Mouse (Mus musculus) neural tube, embryonic 12.5 days (tissue): ENCODE results near the gene H1f0. TPM values are rescaled to one million over a fixed set of nuclear protein-coding genes. Genes with fewer than 3 reads are reported as not detected.
A peak's percentile ranks its signal among the peaks of the same experiment; 100 is the strongest.

Source experiments
- ATAC-seq: fragments of 200-750 bp; cut with Nextera tagmentation; 2 replicates; pipeline ENCODE4 v1.8.0; 2017; ENCODE audit warnings: low read depth, mild to moderate bottlenecking, moderate TSS enrichment, moderate library complexity; ENCODE audit not compliant: low FRiP score
- H3K27ac ChIP-seq: fragments of 300-500 bp; sonication (generic); 2 replicates; pipeline ENCODE4 v1.5.1; 2016
- H3K27me3 ChIP-seq: fragments of 300-500 bp; sonication (generic); replicated peaks from 2 replicates; pipeline ENCODE4 v1.6.1; 2016; ENCODE audit warnings: mild to moderate bottlenecking
- H3K36me3 ChIP-seq: fragments of 300-500 bp; sonication (generic); 2 replicates; pipeline ENCODE4 v1.6.1; 2016; ENCODE audit warnings: mild to moderate bottlenecking
- H3K4me1 ChIP-seq: fragments of 300-500 bp; sonication (generic); 2 replicates; pipeline ENCODE4 v1.6.1; 2016
- H3K4me2 ChIP-seq: fragments of 300-500 bp; sonication (generic); replicated peaks from 2 replicates; pipeline ENCODE4 v1.6.1; 2016; ENCODE audit warnings: mild to moderate bottlenecking
- H3K4me3 ChIP-seq: fragments of 300-500 bp; sonication (generic); 2 replicates; pipeline ENCODE4 v1.5.1; 2016
- H3K9ac ChIP-seq: fragments of 300-500 bp; sonication (generic); 2 replicates; pipeline ENCODE4 v1.6.1; 2016; ENCODE audit warnings: mild to moderate bottlenecking
- H3K9me3 ChIP-seq: fragments of 300-500 bp; sonication (generic); 2 replicates; pipeline ENCODE4 v1.6.1; 2016; ENCODE audit warnings: mild to moderate bottlenecking
- WGBS: fragments of 180-500 bp; shearing (Covaris S2); methylation state at CpG from one replicate; pipeline ENCODE4 v1.1.7; 2016; 5-methylcytosine and 5-hydroxymethylcytosine counted together
- polyA plus RNA-seq: library from polyadenylated mRNA; unstranded; fragments of >200 nt; fragmentation: Nextera tagmentation; extraction: Ambion mirVana; gene quantifications from 2 replicates; pipeline ENCODE4 v1.2.1, GENCODE M21; 2016

The H1f0 gene
- polyA plus RNA-seq, 1 experiment from 2014 or later = 487 TPM

DNA sequence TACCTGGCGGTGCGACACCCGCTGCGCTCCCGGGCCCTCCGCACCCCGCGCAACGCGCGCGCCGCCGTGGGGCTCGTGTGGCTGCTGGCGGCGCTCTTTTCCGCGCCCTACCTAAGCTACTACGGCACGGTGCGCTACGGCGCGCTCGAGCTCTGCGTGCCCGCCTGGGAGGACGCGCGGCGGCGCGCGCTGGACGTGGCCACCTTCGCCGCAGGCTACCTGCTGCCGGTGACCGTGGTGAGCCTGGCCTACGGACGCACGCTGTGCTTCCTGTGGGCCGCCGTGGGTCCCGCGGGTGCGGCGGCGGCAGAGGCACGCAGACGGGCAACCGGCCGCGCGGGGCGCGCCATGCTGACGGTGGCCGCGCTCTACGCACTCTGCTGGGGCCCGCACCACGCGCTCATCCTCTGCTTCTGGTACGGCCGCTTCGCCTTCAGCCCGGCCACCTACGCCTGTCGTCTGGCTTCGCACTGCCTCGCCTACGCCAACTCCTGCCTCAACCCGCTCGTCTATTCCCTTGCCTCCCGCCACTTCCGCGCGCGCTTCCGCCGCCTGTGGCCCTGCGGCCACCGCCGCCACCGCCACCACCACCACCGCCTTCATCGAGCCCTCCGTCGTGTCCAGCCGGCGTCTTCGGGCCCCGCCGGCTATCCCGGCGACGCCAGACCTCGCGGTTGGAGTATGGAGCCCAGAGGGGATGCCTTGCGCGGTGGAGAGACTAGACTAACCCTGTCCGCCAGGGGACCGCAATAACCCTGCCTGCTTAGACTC lies 14.7 kb downstream of the H1f0 start:
- WGBS = under 1% methylated on average over 105 of the region's 105 CpGs
- Histone ChIP-seq H3K9ac (peak overlapping the region; percentile 51; the same call in 1 of the 2 replicates), H3K4me1 (peaks cover 31% of the 10 kb centered on the region), H3K4me3 (peak overlapping the region; percentile 51), H3K4me2 (peak overlapping the region; percentile 92), H3K27me3 (peaks cover 50% of the 10 kb centered on the region), H3K27ac (no peak overlapping the region), H3K9me3 (no peaks in the 10 kb centered on the region), H3K36me3 (no peaks in the 10 kb centered on the region)
- no peak for ATAC-seq

DNA sequence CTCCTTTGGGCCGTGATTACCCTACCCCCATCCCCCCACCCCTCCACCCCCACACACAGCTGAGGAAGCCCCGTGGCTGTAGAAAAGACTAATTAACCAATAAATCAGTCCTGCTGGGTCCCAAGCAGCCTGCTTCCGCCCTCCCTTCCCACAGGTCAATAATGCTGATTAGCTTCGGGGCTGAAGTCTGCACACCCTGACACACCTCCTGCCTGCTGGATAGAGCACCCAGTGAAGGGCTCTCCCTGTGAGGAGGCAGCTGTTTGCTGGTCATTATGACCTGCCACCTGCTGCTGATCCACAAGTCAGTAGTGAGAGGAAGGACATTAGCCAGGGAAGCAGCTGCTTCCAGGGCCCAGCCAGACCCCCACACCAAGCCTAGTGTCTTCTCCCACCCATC lies 16.6 kb downstream of the H1f0 start:
- no peak overlapping the region for H3K9ac ChIP-seq
- peak overlapping the region; percentile 28 for H3K4me2 ChIP-seq
- no peaks in the 10 kb centered on the region for H3K9me3 ChIP-seq
- whole genome bisulfite sequencing = 1% methylated on average over 4 of the region's 4 CpGs
- no peak overlapping the region for H3K4me3 ChIP-seq
- ATAC-seq = peak; percentile 86
- peaks cover 32% of the 10 kb centered on the region for H3K4me1 ChIP-seq
- H3K27ac ChIP-seq = no peak overlapping the region
- H3K36me3 ChIP-seq = no peaks in the 10 kb centered on the region
- H3K27me3 ChIP-seq = peaks cover 41% of the 10 kb centered on the region

DNA sequence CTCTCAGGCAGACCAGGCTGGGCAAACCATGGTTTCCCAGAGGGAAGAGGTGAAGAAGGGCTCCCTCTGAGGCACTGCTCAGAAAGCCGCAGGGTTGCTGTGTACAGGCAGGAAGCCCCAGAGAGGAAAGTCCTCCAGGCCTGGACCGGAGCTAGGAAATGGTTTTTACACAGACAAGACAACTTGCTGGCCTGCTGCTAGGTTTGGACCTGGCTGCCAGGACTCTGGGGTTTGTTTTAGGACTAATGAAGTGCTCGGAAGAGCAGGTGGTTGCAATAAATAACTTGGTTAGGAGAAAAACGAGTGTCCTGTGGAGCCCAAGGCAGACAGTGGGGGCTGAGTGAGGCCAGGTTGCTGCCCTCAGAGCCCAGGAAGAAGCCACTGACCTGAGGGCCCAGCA lies 19.9 kb downstream of the H1f0 start:
- no peak for ATAC-seq
- WGBS = 44% methylated on average over 4 of the region's 4 CpGs
- H3K27ac ChIP-seq = no peak overlapping the region
- H3K9ac ChIP-seq = no peak overlapping the region
- no peaks in the 10 kb centered on the region for H3K9me3 ChIP-seq
- H3K36me3 ChIP-seq = peaks cover 11% of the 10 kb centered on the region
- no peak overlapping the region for H3K4me2 ChIP-seq
- H3K4me1 ChIP-seq = peaks cover 19% of the 10 kb centered on the region
- no peak overlapping the region for H3K4me3 ChIP-seq
- H3K27me3 ChIP-seq = peaks cover 7% of the 10 kb centered on the region

DNA sequence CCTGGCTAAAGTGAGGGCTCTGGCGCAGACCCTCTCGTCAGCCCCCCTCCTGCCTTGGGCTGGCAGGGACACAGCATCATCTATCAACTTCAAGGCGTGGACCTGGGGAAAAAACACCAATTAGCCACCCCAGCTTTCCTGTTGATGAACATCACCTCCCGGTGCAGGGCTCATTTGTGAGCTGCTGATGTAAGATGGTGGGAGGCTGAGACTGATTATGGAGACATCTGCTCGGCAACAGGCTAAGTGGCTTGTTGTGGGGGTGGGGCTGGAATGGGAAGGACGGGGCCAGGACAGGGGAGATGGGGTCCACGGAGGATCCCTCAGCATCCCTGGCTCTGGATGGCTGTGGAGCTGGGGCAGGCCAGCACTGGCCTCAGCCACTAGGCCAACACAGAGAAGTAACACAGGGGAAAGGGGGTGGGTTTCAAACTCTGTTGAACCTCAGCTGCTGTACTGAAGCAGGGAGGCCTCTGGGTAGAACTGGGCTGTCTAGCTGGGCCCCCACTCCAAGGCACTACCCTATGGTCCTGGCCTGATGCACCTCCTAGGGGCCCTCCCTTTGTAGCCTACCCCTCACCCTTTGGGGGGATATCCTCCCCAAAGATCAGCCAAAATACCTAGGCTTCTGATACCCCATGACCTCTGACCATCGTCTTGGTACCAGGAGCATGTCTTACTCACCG lies 22.1 kb downstream of the H1f0 start:
- Histone ChIP-seq H3K4me2 (no peak overlapping the region), H3K36me3 (peaks cover 32% of the 10 kb centered on the region), H3K27me3 (no peaks in the 10 kb centered on the region), H3K4me3 (no peak overlapping the region), H3K27ac (no peak overlapping the region), H3K9ac (no peak overlapping the region), H3K9me3 (no peaks in the 10 kb centered on the region), H3K4me1 (peaks cover 5% of the 10 kb centered on the region; the same call in 1 of the 2 replicates)
- 51% methylated on average over 9 of the region's 9 CpGs for WGBS
- ATAC-seq = no peak

DNA sequence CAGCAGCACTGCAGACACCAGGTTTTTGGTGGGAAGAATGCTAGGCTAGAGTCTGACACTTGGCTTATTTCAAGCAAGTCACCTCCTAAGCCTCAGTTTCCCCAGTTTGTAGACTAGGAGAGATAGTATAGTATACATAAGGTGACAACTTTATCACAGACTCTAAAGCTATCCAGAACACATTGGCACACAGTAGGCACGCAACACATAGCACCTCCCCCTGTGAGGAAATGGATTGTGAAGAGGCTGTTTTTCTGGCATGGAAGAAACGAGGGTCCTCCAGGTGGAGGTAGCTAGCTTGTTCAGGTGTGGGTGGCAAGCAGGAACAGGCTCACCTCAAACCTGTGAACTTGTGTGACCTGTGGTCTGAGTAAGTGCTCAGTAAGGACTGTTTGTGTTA lies 22.7 kb downstream of the H1f0 start:
- Histone ChIP-seq H3K4me1 (peaks cover 5% of the 10 kb centered on the region; the same call in 1 of the 2 replicates), H3K4me3 (no peak overlapping the region), H3K9ac (no peak overlapping the region), H3K4me2 (no peak overlapping the region), H3K36me3 (peaks cover 39% of the 10 kb centered on the region), H3K27ac (no peak overlapping the region), H3K27me3 (no peaks in the 10 kb centered on the region), H3K9me3 (no peaks in the 10 kb centered on the region)
- no peak for ATAC-seq
- WGBS = 88% methylated on average over 2 of the region's 2 CpGs

DNA sequence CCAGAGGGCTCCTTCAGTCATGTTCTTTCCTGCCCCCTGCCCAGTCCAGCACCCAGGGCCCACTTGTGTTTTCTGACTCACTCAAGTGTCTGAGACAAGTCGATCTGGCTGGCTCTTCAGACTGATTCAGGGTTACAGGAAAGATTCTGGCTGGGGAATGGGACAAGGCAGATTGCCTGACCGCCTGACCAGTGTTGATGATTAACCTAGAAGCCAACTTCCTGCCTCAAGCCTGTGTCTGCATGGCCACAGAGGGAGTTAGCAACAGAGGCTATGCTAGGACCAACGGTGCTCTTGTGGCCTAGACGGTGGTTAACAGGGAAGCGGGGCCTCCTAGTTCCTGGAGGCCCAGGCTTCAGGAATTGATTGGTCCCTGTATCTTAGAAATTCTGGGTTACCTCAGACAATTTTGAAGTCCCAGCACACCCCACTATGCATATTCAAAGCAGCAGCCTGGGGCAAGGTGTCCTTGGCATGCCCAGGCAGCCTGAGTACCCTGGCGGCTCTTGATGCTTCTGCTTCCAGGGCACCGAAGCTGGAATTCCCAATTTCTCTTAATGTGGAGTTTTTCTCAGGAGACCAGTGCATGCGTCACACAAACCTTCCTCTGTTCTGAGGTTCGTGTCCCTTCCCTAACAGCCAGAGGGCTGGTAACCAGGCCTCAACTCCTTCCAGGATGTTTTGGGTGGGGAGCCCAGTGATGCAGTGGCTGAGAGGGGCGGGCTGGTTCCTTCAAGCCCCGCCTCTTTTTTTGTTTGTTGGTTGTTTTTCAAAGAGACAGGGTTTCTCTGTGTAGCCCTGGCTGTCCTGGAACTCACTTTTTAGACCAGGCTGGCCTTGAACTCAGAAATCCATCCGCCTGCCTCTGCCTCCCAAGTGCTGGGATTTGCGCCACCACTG lies 23.5 kb downstream of the H1f0 start:
- Histone ChIP-seq H3K4me1 (peaks cover 5% of the 10 kb centered on the region; the same call in 1 of the 2 replicates), H3K9ac (no peak overlapping the region), H3K4me2 (no peak overlapping the region), H3K9me3 (no peaks in the 10 kb centered on the region), H3K36me3 (peaks cover 46% of the 10 kb centered on the region), H3K27ac (no peak overlapping the region), H3K4me3 (no peak overlapping the region), H3K27me3 (no peaks in the 10 kb centered on the region)
- 67% methylated on average over 13 of the region's 13 CpGs for WGBS
- ATAC-seq = no peak

DNA sequence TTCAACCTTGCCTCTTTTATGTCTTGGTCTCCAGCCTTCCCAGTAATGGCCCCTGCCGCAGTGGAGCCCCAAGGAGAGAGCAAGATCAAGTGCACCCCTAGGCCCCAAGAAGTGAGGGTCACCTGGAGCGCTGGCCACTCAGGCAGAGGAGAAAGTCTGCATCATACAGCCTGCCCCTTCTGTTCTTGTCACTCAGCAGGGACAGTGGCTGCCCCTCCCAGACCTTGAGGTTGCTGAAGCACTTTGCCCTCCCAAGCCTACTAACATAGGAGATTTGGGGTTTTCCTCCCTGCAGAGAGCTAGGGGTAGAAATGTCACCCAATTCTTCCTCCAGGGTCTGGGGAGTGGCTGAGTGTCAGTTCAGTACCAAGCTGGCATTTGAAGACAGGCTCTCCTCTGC lies 24.1 kb downstream of the H1f0 start:
- no peak overlapping the region for H3K4me2 ChIP-seq
- no peak for ATAC-seq
- no peak overlapping the region for H3K27ac ChIP-seq
- H3K4me3 ChIP-seq = no peak overlapping the region
- no peaks in the 10 kb centered on the region for H3K27me3 ChIP-seq
- H3K36me3 ChIP-seq = peaks cover 53% of the 10 kb centered on the region
- WGBS = 87% methylated on average over 2 of the region's 2 CpGs
- H3K9ac ChIP-seq = no peak overlapping the region
- H3K4me1 ChIP-seq = peaks cover 5% of the 10 kb centered on the region; the same call in 1 of the 2 replicates
- H3K9me3 ChIP-seq = no peaks in the 10 kb centered on the region

DNA sequence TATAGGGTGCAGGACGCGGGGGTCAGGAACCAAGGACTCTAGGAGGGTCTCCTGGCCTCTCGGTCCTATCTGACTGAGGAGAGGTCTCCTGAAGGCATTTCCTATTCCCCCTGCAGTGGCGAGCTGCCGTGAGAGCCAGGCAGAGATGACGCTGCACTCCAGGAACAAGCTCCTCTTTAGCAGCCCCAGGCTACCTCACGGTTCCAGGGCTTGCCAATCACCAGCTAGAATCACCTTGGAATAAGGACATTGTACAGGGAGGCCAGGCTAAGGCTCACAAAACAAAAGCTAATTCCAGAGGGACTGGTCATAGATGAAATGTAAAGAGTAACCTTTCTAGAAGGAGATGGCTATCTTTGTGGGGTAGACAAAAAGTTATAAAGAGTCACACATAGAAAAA lies 28.4 kb downstream of the H1f0 start:
- Histone ChIP-seq H3K9ac (no peak overlapping the region), H3K27me3 (no peaks in the 10 kb centered on the region), H3K27ac (no peak overlapping the region), H3K9me3 (no peaks in the 10 kb centered on the region), H3K4me1 (peaks cover 8% of the 10 kb centered on the region; the same call in 1 of the 2 replicates), H3K4me3 (no peak overlapping the region), H3K36me3 (peaks cover 89% of the 10 kb centered on the region), H3K4me2 (no peak overlapping the region)
- no peak for ATAC-seq
- WGBS = 90% methylated on average over 7 of the region's 7 CpGs

DNA sequence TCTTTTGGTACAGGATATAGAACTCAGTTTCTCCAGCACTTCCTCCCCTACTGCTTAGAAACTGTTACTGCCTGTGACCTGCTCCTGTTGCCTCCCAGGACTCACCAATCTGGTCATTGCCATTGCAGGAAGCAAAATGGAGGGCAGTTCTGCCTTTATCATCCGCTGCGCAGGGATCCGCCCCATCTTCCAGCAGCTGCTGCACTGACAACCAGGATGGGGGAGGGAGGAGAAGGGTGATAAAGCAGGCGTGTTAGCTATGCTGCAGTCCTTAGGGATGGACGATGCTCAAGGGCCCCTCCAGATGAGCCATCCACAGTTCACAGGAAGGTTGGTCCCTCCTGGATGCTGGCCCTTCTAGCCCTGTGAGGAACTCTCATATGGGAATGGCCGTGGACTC lies 29.6 kb downstream of the H1f0 start:
- Histone ChIP-seq H3K4me1 (peaks cover 13% of the 10 kb centered on the region), H3K9me3 (no peaks in the 10 kb centered on the region), H3K36me3 (peaks cover 82% of the 10 kb centered on the region), H3K27ac (no peak overlapping the region), H3K27me3 (no peaks in the 10 kb centered on the region), H3K9ac (no peak overlapping the region), H3K4me2 (no peak overlapping the region), H3K4me3 (no peak overlapping the region)
- WGBS = 88% methylated on average over 6 of the region's 6 CpGs
- no peak for ATAC-seq

DNA sequence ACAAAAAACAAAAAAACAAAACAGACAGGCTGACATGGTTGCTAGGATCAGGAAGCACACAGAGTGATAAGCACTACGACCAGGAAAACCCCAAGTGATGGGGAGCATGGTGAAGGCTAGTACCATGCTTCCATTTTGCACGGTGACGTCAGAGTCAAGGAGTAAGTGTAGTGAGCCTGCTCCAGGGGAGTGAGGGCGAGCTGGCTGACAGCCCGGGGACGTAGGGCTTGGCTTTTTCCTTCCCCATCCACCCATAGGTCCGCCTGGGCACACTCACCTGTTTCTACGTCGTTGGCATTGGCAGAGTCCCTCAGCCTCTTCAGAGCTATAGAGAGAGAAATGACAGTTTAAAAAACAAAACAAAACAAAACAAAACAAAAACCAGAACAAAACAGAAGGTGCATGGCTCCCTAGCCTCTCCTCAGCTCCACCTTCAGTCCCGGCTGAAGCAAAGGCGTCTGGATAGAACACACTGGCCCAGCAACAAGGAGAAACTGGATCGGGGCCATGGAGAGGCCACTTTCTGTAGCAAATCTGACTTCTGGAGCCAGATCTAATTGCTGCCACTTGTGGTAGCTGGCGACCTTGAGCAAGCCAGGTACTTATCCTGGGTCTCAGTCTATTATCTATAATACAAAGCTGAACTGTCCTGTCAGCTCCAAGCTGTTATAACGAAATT lies 32.8 kb downstream of the H1f0 start:
- Histone ChIP-seq H3K27me3 (no peaks in the 10 kb centered on the region), H3K4me1 (peaks cover 18% of the 10 kb centered on the region), H3K9me3 (no peaks in the 10 kb centered on the region), H3K9ac (0 out of 2 replicates have a peak overlapping the region, but pooled peaks have one; percentile 3), H3K4me3 (no peak overlapping the region), H3K4me2 (peak overlapping the region; percentile 71), H3K27ac (no peak overlapping the region), H3K36me3 (peaks cover 50% of the 10 kb centered on the region)
- ATAC-seq = no peak
- WGBS = 87% methylated on average over 14 of the region's 14 CpGs

DNA sequence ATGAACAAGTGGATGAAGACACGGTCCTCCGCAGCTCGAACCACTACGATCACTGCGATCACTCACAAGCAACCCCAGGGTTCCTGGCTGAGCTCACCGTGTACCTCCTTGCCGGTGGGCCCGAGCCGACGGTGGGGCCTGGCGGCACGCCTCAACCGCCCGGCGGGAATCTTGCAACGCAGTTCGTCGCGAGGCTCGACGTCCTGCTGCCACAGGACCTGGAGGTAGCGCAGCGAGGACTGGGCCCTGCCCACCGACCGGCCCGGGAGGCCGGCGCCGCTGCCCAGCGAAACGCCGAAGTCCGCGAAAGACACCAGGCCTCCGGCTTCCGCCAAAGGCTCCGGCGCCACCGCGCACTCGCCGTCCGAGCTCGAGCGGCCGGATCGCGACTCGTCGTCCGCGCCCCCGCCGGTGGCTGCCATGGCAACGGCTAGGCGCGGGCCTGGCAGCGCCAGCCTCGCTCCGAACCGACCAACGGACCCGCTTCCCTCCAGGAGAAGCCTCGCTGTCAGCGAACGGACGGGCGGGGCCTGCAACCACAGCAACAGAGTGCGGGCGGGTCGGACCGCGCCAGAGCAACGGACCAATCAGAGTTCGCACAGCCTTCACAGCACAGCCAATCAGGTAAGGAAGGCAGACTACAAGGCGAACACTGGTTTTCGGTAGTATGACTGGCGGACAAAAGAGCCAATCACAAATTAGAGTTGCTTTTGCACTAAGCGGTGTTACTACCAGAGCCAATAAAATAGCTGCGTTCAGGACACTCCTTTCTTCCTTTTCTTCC lies 34.3 kb downstream of the H1f0 start, which contains the start of gene Ankrd54:
Ankrd54 (minus strand) TSS at position 518 of the 784 bp plus-strand sequence.
- whole genome bisulfite sequencing = under 1% methylated on average over 80 of the region's 80 CpGs
- peak; percentile 100 for ATAC-seq
- peak within 1 kb of the TSS; percentile 88 for H3K4me3 ChIP-seq

More for the DNA sequence above, 34.3 kb downstream of the H1f0 start, which contains the start of gene Ankrd54:
- Histone ChIP-seq H3K36me3 (peaks cover 35% of the 10 kb centered on the region), H3K27me3 (no peaks in the 10 kb centered on the region), H3K27ac (peak within 1 kb of the TSS; percentile 27; the same call in 1 of the 2 replicates), H3K9ac (peak within 1 kb of the TSS; percentile 86), H3K4me1 (peaks cover 18% of the 10 kb centered on the region), H3K9me3 (no peaks in the 10 kb centered on the region), H3K4me2 (peak within 1 kb of the TSS; percentile 71)
